Mouse (Mus musculus) E14TG2a.4 (cell line): ENCODE data around the gene Camk2g.

Experiments used
- H3K27me3 ChIP-seq: 2 replicates; pipeline ENCODE4 v1.6.1; 2014; ENCODE audit warnings: low read length, control low read depth; ENCODE audit not compliant: insufficient read depth
- H3K36me3 ChIP-seq: 2 replicates; pipeline ENCODE4 v1.6.1; 2014; ENCODE audit warnings: low read length, control low read depth; ENCODE audit not compliant: insufficient read depth
- H3K4me1 ChIP-seq: replicated peaks from 2 replicates; pipeline ENCODE4 v1.6.1; 2014; ENCODE audit warnings: low read depth, low read length, control low read depth
- H3K4me3 ChIP-seq: replicated peaks from 2 replicates; pipeline ENCODE4 v1.5.1; 2014; ENCODE audit warnings: mild to moderate bottlenecking, low read length
- H3K9me3 ChIP-seq: 2 replicates; pipeline ENCODE4 v1.6.1; 2014; ENCODE audit warnings: low read length, control low read depth
- CTCF ChIP-seq: conservative IDR thresholded peaks from 2 replicates; pipeline ENCODE4 v1.5.1; 2014; ENCODE audit warnings: low read length
- NANOG ChIP-seq: IDR thresholded peaks from 2 replicates; pipeline ENCODE4 v1.6.1; 2014; ENCODE audit warnings: borderline replicate concordance, low read length, mixed read lengths
- POU5F1 ChIP-seq: IDR thresholded peaks from 2 replicates; pipeline ENCODE4 v1.6.1; 2014; ENCODE audit warnings: low read length, borderline replicate concordance

Camk2g gene

DNA sequence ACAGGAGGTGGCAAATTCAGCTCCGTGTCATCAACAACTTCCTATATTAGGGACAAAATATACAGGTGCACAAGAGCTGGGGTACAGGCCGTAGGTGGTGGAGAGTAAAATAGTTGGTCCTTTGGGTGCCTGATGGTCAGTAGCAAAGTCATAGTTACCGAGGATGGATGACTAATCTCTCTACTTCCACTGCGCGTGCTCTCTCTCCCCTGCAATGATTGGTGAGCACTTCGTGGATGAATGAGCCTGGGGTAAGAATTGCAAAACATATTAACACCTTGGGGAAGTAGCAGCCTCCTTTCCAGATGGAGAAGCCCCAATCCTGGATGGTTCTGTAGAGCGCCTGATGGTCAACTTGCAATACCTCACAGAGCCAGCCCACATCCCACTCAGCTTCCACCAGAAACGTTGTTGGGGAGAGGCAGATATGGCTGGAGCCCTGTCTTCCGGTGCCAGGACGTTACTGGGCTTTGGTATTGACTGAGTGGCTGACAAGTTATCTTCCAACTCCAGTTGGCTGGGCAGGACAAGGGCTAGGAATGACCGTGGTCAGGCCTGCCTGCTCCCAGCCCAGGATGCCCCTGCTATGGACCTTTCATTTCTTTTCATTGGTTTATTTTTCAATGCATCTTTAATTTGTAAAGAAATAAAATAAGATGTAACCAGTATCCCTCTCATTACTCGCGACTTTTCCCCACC is 99.6 kb downstream of the Camk2g start:
- no peaks in the 10 kb centered on the region for H3K27me3 ChIP-seq
- peaks cover 83% of the 10 kb centered on the region for H3K36me3 ChIP-seq
- H3K4me1 ChIP-seq, result peaks cover 45% of the 10 kb centered on the region
- no peaks in the 10 kb centered on the region for H3K9me3 ChIP-seq
- TF ChIP-seq POU5F1 (no peak), CTCF (no peak), NANOG (no peak)
- peak overlapping the region; percentile 94 for H3K4me3 ChIP-seq

DNA sequence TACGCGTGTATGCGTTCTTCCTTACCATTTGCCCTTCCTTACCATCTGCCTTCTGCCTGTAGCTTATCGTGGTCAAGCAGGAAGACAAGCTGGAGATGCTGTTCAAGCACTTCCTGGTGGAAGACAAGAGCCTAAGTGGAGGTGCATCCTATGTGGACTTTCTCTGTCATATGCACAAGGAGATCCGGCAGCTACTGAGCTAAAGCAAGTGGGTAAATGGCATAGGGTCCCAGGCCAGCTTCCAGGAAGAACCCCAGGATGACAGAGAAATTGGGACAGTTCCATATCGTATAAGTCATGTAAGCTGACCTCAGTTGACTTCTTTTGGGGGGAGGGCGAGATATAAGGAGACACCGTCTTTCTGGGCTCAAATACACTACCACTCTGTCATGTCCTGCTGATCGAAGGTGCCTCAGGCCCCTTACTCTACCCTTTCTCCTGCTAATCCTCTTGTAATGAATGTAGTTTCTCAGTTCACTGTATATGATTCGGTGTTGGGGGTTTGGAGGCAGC is 100.2 kb downstream of the Camk2g start:
- Histone ChIP-seq H3K27me3 (no peaks in the 10 kb centered on the region), H3K36me3 (peaks cover 83% of the 10 kb centered on the region), H3K4me3 (no peak overlapping the region), H3K9me3 (no peaks in the 10 kb centered on the region), H3K4me1 (peaks cover 43% of the 10 kb centered on the region)
- TF ChIP-seq POU5F1 (no peak), CTCF (no peak), NANOG (no peak)

- Histone ChIP-seq H3K27me3 (no peaks in the 10 kb centered on the region), H3K4me3 (no peak overlapping the region), H3K4me1 (peaks cover 24% of the 10 kb centered on the region), H3K9me3 (no peaks in the 10 kb centered on the region), H3K36me3 (peaks cover 85% of the 10 kb centered on the region)
- TF ChIP-seq POU5F1, result no peak
- TF ChIP-seq CTCF, result no peak
- no peak for TF ChIP-seq NANOG
Measured at GRCm38 (mm10) chr14:20691772-20692171, 102.1 kb downstream of the Camk2g start.

- Histone ChIP-seq H3K9me3 (no peaks in the 10 kb centered on the region), H3K36me3 (peaks cover 100% of the 10 kb centered on the region), H3K4me1 (peaks cover 6% of the 10 kb centered on the region), H3K27me3 (no peaks in the 10 kb centered on the region), H3K4me3 (no peak overlapping the region)
- TF ChIP-seq NANOG (no peak), POU5F1 (no peak), CTCF (no peak)
Measured at GRCm38 (mm10) chr14:20689009-20689408, 104.9 kb downstream of the Camk2g start.

DNA sequence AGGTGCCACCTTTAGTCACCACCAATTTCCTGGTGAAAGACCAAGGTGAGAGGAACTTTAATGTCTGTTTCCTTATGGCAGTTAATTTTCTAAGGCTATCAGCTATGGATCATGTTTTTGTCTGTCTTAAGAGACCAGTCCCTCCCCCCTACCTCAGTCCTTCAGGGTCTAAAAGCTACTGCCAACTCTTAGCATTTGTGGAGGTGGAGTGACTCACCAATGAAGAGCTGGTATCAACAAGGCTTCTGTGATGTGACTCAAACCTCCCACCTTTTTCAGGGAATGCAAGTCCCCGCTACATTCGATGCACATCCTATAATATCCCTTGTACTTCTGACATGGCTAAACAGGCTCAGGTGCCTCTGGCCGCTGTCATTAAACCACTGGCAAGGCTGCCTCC is 107.3 kb downstream of the Camk2g start:
- H3K4me1 ChIP-seq, result peaks cover 17% of the 10 kb centered on the region
- no peaks in the 10 kb centered on the region for H3K9me3 ChIP-seq
- TF ChIP-seq NANOG, result no peak
- TF ChIP-seq POU5F1, result no peak
- no peak for TF ChIP-seq CTCF
- H3K4me3 ChIP-seq, result no peak overlapping the region
- peaks cover 100% of the 10 kb centered on the region for H3K36me3 ChIP-seq
- no peaks in the 10 kb centered on the region for H3K27me3 ChIP-seq
